Mouse (Mus musculus) kidney, adult 11 months (tissue): Measurements from ENCODE around the gene Luzp4.
"Not testable (repeated sequence)": the region's sequence is repeated elsewhere in the genome, so short reads cannot be mapped to it uniquely, and the experiment has no call there.

Source experiments
- DNase-seq: peaks from one replicate; pipeline ENCODE4 v3.0.0; 2022

The Luzp4 gene

DNA sequence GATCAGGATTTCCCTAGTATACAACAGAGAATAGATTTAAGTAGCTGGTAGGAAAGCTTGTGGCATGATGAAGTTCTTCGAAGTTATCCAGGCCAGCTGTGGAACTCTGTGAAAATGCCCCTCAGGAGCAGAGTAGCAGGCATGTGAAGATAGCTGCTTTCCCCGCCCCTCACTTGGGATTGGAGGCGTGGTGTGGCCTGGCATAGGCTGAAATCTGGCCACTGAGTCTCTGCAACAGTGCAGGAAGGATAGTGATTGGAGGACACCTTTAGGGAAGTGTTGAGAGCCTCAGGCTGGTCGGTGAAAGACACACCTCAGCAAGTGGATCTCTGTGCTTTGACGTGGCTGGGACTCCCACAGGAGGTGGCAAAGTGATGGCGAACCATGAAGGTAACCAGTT lies at the start of gene Luzp4:
TSS of gene Luzp4 (plus strand) at position 301 of the 400 bp plus-strand sequence.
- DNase-seq: not testable (repeated sequence)

- DNase-seq: not testable (repeated sequence)
Measured at GRCm38 (mm10) chrX:148841801-148842200, 15.6 kb upstream of the Luzp4 start.
